Mouse (Mus musculus): Measurements from ENCODE around the gene Nfia. TPM values are rescaled to one million over a fixed set of nuclear protein-coding genes. Genes with fewer than 3 reads are reported as not detected.
A peak's percentile ranks its signal among the peaks of the same experiment; 100 is the strongest.

The Nfia gene
- polyA plus RNA-seq, 2 experiments: 51.9 to 71.2 TPM

DNA sequence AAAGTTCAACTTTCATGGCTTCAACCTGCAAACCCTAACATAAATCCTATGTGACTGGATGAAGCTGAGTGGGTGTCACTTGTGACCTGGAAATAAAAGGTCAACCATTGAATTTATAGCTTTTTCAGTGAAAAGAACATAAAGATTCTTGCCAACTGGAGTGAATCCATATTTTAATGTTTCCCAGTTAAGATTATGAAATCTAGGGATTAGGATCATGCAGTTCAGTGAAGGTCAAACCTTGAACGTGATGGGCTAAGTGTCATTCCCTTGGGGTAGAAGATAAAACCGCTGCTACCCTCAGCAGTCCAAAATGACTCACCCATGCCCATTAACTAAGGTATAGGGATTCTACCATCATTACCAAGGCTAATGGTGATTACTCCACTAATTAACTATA lies 322.5 kb downstream of the Nfia start:
- H3K27me3 ChIP-seq (ENCODE audit: control insufficient read depth, insufficient read depth, low read length): no peaks in the 10 kb centered on the region
- no peak for ATAC-seq (ENCODE audit: low FRiP score, low read depth)
- H3K9me3 ChIP-seq (ENCODE audit: control insufficient read depth, low read length): no peaks in the 10 kb centered on the region
- DNase-seq (ENCODE audit: low spot score): no peak
- WGBS: 84% methylated on average over 2 of the region's 2 CpGs
- no peak overlapping the region for H3K4me3 ChIP-seq (replicated peaks; ENCODE audit: low read length)
- no peak for TF ChIP-seq POLR2A (IDR thresholded peaks at IDR 0.05; ENCODE audit: borderline replicate concordance, extremely low read depth, insufficient read depth, insufficient read length)
- peaks cover 38% of the 10 kb centered on the region for H3K4me1 ChIP-seq (ENCODE audit: control insufficient read depth, insufficient read depth, low read length)
- no peak overlapping the region for H3K27ac ChIP-seq (replicated peaks; ENCODE audit: low read depth, low read length)
- H3K4me2 ChIP-seq (replicated peaks; ENCODE audit: low read depth, low read length, severe bottlenecking): no peak overlapping the region
- H3K36me3 ChIP-seq (ENCODE audit: control insufficient read depth, insufficient read depth, low read length): peaks cover 14% of the 10 kb centered on the region; the same call in 1 of the 2 replicates
- H3K9ac ChIP-seq (ENCODE audit: low read depth, low read length, severe bottlenecking): no peak overlapping the region

- no peak overlapping the region for H3K9ac ChIP-seq (ENCODE audit: low read depth, low read length, severe bottlenecking)
- H3K4me3 ChIP-seq (replicated peaks; ENCODE audit: low read length): no peak overlapping the region
- H3K36me3 ChIP-seq (ENCODE audit: control insufficient read depth, insufficient read depth, low read length): peaks cover 10% of the 10 kb centered on the region; the same call in 1 of the 2 replicates
- no peak overlapping the region for H3K4me2 ChIP-seq (replicated peaks; ENCODE audit: low read depth, low read length, severe bottlenecking)
- DNase-seq (ENCODE audit: low spot score): no peak
- ATAC-seq (ENCODE audit: low FRiP score, low read depth): no peak
- no peaks in the 10 kb centered on the region for H3K27me3 ChIP-seq (ENCODE audit: control insufficient read depth, insufficient read depth, low read length)
- peaks cover 37% of the 10 kb centered on the region for H3K4me1 ChIP-seq (ENCODE audit: control insufficient read depth, insufficient read depth, low read length)
- no peaks in the 10 kb centered on the region for H3K9me3 ChIP-seq (ENCODE audit: control insufficient read depth, low read length)
- no peak overlapping the region for H3K27ac ChIP-seq (replicated peaks; ENCODE audit: low read depth, low read length)
- TF ChIP-seq POLR2A (IDR thresholded peaks at IDR 0.05; ENCODE audit: borderline replicate concordance, extremely low read depth, insufficient read depth, insufficient read length): no peak
- 84% methylated on average over 4 of the region's 4 CpGs for WGBS
Observed at GRCm38 (mm10) chr4:98097013-98097566, 324.6 kb downstream of the Nfia start.

DNA sequence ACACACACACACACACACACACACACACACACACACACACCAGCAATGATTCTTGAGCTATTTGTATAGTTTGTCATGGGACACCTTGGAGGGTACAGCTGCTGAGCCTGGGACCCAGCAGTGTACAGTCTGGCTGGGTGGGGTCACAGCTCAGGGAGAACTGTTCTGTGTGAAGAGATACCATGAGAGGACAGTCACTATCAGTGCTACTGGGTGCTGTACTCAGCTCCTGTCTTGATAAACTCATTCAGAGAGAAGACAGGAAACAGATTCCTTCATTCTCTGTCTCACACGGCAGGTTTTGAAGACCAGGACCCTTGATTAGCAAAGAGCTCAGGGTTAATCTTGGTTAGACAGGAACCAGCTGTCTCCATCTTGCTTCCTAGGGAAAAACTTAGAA lies 326.1 kb downstream of the Nfia start:
- Histone ChIP-seq H3K9me3 (ENCODE audit: control insufficient read depth, low read length) (no peaks in the 10 kb centered on the region), H3K9ac (ENCODE audit: low read depth, low read length, severe bottlenecking) (no peak overlapping the region), H3K27ac (replicated peaks; ENCODE audit: low read depth, low read length) (no peak overlapping the region), H3K36me3 (ENCODE audit: control insufficient read depth, insufficient read depth, low read length) (peaks cover 10% of the 10 kb centered on the region; the same call in 1 of the 2 replicates), H3K4me2 (replicated peaks; ENCODE audit: low read depth, low read length, severe bottlenecking) (no peak overlapping the region), H3K4me3 (replicated peaks; ENCODE audit: low read length) (no peak overlapping the region), H3K4me1 (ENCODE audit: control insufficient read depth, insufficient read depth, low read length) (peaks cover 42% of the 10 kb centered on the region), H3K27me3 (ENCODE audit: control insufficient read depth, insufficient read depth, low read length) (no peaks in the 10 kb centered on the region)
- TF ChIP-seq POLR2A (IDR thresholded peaks at IDR 0.05; ENCODE audit: borderline replicate concordance, extremely low read depth, insufficient read depth, insufficient read length): no peak
- WGBS: 27% methylated on average over 1 of the region's 1 CpGs
- ATAC-seq (ENCODE audit: low FRiP score, low read depth) (peak; percentile 28; the same call in 1 of the 2 replicates), DNase-seq (ENCODE audit: low spot score) (no peak)

- peaks cover 10% of the 10 kb centered on the region; the same call in 1 of the 2 replicates for H3K36me3 ChIP-seq (ENCODE audit: control insufficient read depth, insufficient read depth, low read length)
- H3K4me3 ChIP-seq (replicated peaks; ENCODE audit: low read length): no peak overlapping the region
- no peak overlapping the region for H3K9ac ChIP-seq (ENCODE audit: low read depth, low read length, severe bottlenecking)
- H3K27ac ChIP-seq (replicated peaks; ENCODE audit: low read depth, low read length): no peak overlapping the region
- no peak for ATAC-seq (ENCODE audit: low FRiP score, low read depth)
- H3K4me2 ChIP-seq (replicated peaks; ENCODE audit: low read depth, low read length, severe bottlenecking): no peak overlapping the region
- WGBS: 22% methylated on average over 5 of the region's 5 CpGs
- H3K9me3 ChIP-seq (ENCODE audit: control insufficient read depth, low read length): no peaks in the 10 kb centered on the region
- DNase-seq (ENCODE audit: low spot score): no peak
- H3K4me1 ChIP-seq (ENCODE audit: control insufficient read depth, insufficient read depth, low read length): peaks cover 49% of the 10 kb centered on the region
- H3K27me3 ChIP-seq (ENCODE audit: control insufficient read depth, insufficient read depth, low read length): no peaks in the 10 kb centered on the region
- TF ChIP-seq POLR2A (IDR thresholded peaks at IDR 0.05; ENCODE audit: borderline replicate concordance, extremely low read depth, insufficient read depth, insufficient read length): no peak
Observed at GRCm38 (mm10) chr4:98099433-98099832, 326.9 kb downstream of the Nfia start.

GRCm38 (mm10) chr4:98101153-98102096 lies 328.9 kb downstream of the Nfia start:
- no peak for ATAC-seq (ENCODE audit: low FRiP score, low read depth)
- H3K9me3 ChIP-seq (ENCODE audit: control insufficient read depth, low read length): no peaks in the 10 kb centered on the region
- no peak overlapping the region for H3K4me2 ChIP-seq (replicated peaks; ENCODE audit: low read depth, low read length, severe bottlenecking)
- H3K4me1 ChIP-seq (ENCODE audit: control insufficient read depth, insufficient read depth, low read length): peaks cover 68% of the 10 kb centered on the region
- no peak overlapping the region for H3K9ac ChIP-seq (ENCODE audit: low read depth, low read length, severe bottlenecking)
- H3K27ac ChIP-seq (replicated peaks; ENCODE audit: low read depth, low read length): no peak overlapping the region
- 49% methylated on average over 10 of the region's 10 CpGs for WGBS
- no peaks in the 10 kb centered on the region for H3K27me3 ChIP-seq (ENCODE audit: control insufficient read depth, insufficient read depth, low read length)
- TF ChIP-seq POLR2A (IDR thresholded peaks at IDR 0.05; ENCODE audit: borderline replicate concordance, extremely low read depth, insufficient read depth, insufficient read length): no peak
- DNase-seq (ENCODE audit: low spot score): no peak
- H3K4me3 ChIP-seq (replicated peaks; ENCODE audit: low read length): no peak overlapping the region
- H3K36me3 ChIP-seq (ENCODE audit: control insufficient read depth, insufficient read depth, low read length): peaks cover 5% of the 10 kb centered on the region; the same call in 1 of the 2 replicates

Measured in limb, embryonic 14.5 days (tissue).